Mouse (Mus musculus) neutrophil, adult 5-6 weeks (primary cell): ENCODE measurements around the gene Rmdn3. TPM values are rescaled to one million over a fixed set of nuclear protein-coding genes. Genes with fewer than 3 reads are reported as not detected.

Experiments used
- ATAC-seq: fragments of 151-379, 151-347 bp; 2 replicates; pipeline ENCODE4 v1.8.0; 2017; ENCODE audit warnings: mild to moderate bottlenecking, moderate TSS enrichment; ENCODE audit not compliant: insufficient number of reproducible peaks, poor library complexity, low FRiP score, severe bottlenecking; ENCODE audit errors: extremely low read depth
- total RNA-seq: library from RNA; stranded (forward); fragments of 200-1000 nt; gene quantifications from 2 replicates; pipeline ENCODE4 v1.2.3, GENCODE M21; 2017

Rmdn3 gene
- total RNA-seq, 1 experiment from 2014 or later, result 21.6 TPM

DNA sequence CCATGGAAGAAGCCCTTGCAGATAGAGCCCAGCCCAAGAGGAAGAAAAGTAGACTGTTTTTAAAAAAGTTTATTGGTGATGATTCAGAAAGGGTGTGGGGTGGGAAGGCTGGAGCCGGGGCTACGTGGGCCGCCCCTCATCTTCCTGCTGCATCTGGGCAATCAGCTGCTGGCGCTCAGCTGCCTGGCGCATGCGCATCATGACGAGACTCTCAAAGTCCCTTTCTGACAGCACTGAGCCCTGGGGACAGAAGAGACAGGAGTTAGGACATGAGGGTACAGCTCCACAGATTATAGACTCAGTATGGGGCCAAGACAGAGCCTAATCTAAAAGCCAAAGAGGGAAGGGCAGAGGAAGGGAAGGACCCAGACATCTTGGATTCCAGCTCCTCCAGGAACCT is 15.6 kb upstream of the Rmdn3 start:
- no peak for ATAC-seq

- no peak for ATAC-seq
These were observed 14.7 kb upstream of the Rmdn3 start for GRCm38 (mm10) chr2:119171574-119171973.

DNA sequence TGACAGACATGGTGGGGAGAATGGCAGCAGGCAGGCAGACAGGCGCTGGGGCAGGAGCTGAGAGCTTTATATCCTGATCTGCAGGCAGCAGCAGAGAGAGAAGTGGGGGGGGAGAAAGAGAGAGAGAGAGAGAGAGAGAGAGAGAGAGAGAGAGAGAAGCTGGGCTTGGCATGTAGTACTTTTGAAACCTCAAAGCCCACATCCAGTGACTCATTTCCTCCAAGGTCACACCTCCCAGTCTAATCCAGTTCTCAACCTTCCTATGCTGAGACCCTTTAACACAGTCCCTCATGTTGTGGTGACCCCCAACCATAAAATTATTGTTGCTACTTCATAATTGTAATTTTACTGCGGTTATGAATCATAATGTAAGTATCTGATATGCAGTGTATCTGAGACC is 13.4 kb upstream of the Rmdn3 start:
- no peak for ATAC-seq

DNA sequence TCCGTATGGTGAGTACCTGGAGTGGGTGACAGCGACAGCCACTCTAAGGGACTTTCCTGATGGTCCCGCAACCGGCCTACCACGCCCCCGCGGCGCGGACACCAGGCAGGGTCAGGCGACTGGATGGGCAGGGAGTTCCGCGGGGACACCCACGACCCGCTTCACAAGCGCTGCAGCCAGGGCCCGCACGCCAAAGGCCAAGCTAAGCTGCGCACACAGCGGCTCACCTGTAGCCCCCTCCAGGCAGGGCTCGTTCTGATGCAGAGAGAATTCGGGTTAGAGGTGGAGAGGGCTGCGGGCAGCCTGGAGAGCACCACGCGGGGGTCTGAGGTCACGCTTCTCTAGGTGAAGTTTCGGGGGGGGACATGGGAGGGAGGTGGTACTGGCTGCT is 11.0 kb upstream of the Rmdn3 start:
- no peak for ATAC-seq

- peak; percentile 31 for ATAC-seq
These were observed 10.3 kb upstream of the Rmdn3 start, which contains the start of gene Gchfr for GRCm38 (mm10) chr2:119166901-119167865. Gchfr (plus strand) TSS chr2:119167773.

GRCm38 (mm10) chr2:119165401-119165800 is 8.6 kb upstream of the Rmdn3 start:
- no peak for ATAC-seq

DNA sequence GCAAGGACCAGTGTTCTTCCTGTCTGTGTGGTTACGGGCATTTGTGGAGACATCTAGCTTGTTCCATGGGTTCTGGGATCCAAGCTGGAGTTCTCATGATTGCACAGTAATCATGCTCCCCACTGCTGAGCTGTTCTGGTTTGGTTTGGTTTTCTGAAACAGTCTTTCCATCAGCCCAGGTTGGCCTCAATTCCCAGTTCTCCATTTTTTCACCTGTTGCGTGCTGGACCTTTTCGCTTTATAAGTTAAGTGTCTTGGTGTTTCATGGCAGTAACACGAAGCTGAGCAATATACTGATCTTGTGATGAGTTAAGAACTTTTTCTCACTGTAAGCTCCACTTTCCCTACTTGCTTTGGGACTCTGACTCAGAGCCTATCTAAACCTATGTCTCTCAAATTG is 7.2 kb upstream of the Rmdn3 start:
- ATAC-seq, result no peak

- ATAC-seq, result no peak
These were observed 6.3 kb upstream of the Rmdn3 start for GRCm38 (mm10) chr2:119163135-119163534.

DNA sequence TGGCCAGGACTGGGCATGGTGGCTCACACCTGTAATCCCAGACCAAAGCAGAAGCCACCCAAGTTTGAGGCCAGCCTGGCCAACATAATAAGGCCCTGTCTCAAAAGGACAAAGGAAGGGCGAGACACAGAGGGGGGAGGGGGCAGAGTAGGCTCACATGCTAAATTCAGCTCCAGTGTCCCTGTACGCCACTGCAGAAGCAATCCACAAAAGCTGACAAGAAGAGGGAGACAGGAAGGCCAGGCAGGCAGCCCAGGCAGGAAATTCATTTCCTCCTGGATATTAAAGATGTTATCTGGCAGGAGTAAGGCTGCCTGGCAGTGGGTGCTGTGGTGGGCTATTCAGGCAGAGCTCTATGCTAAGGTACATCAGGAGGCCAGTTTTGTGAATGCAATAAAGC is 4.4 kb upstream of the Rmdn3 start:
- no peak for ATAC-seq

GRCm38 (mm10) chr2:119157836-119158235 is 1.0 kb upstream of the Rmdn3 start:
- ATAC-seq, result no peak

DNA sequence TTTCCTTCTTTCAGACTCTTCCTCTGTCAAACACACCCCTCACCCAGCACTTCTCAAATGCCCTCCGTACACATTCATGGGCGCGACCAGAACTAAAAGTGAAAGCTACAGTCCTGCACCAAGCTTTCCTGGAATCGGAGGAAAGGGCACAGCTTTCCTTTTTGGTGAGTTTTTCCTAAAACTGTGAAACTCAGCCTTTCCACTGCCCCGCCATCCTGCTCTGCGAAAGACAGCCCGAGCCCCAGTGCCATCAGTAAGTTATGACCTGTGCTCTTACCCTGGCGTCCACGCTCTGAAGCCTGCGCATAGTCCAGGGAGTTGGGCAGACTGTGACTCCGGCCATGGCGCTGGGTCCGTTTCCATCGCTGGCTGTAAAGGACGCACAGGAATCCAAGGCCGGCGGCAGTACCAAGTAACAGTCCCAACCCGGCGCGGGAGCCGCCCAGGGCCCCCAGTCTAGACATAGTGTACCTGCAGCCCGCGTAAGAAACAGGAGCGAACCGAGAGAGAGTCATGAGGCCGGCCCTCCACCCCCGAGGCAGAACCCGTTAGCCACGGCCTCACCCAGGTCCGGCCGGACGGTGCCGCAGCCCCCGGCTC is 653 bp downstream of the Rmdn3 start:
- no peak for ATAC-seq

GRCm38 (mm10) chr2:119155388-119155787 is 1.4 kb downstream of the Rmdn3 start:
- ATAC-seq, result no peak

DNA sequence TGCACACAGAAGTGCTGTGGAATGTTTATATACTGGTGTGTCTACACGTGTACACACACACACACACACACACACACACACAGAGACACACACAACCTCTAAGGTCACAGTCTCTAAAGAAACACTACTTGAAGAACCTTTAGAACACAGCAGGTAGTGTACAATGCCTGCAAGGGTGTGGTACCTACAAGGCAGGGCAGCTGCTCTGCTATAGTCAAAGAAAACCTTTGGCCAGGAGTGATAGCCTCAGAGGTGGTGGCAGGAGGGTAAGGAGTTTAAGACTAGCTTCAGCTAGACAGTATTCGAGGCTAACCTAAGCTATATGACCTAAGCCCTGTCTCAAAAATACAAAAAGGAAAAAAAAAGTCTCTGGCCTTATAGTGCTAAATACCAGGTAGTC is 2.2 kb downstream of the Rmdn3 start:
- no peak for ATAC-seq

DNA sequence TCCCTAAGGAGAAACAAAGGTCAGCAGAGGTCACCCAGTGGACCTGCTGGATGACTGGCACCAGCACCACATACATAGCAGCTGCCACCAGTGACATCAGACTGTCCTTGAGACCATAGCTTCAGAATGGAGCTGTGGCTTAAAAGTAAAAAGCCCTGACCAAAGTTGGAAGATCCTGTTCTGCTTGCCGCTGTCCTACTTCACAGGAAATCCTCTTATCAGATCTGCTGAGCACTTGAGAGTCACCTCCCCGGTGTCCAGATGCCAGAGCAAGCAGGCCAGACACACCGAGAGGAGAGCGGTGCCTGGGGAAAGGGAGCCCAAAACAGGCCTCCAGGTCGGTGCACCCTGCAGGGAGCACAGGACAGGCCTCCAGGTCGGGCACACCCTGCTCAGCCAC is 4.6 kb downstream of the Rmdn3 start:
- ATAC-seq, result no peak

DNA sequence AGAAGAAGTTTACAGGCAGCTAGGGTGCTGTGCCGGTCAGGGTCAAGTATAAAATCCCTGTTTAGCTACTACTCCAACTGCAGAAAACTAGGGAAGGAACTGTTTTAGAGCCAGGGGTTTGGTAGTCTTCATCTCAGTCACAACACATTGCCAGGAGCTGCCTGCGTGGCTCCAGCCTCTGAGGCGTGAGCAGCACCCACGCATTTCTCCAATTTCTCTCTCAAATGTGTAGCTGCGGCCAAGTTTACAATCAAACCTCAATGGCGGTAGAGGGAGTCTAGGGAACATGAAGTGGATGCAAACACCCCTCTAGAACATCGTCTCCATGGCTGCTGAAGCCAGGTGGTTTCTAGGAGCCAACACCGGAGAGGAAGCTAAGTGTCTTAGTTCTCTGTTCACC is 9.1 kb downstream of the Rmdn3 start:
- ATAC-seq, result no peak

DNA sequence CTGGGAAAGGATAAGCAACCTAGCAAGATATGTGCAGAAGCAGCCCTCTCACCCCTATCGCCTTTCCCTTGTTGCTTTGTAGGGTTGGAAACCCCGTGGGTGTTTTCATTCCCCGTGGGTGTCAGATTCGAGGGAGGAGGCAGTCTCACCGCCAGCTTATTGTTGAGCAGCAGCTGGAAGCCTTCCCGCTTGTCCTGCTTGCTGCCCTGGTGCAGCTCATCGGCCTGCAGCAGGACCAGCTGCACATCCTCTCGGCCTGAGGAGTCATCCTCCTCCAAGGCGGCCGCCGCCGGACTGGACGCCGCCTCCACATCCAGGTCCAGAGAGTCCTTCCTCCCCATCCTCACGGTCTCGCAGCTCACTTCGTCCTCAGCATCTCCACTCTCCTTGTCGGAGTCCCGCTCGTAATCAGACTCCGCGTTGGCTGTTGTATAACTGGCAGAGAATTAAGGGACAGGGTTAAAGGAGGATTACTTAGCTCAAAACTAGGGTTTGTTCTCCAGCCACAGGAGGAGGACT is 9.6 kb downstream of the Rmdn3 start:
- no peak for ATAC-seq

GRCm38 (mm10) chr2:119146435-119146834 is 10.4 kb downstream of the Rmdn3 start:
- ATAC-seq, result no peak

- ATAC-seq, result no peak
These were observed 11.6 kb downstream of the Rmdn3 start for GRCm38 (mm10) chr2:119145199-119145598.

GRCm38 (mm10) chr2:119136346-119136898 is 20.4 kb downstream of the Rmdn3 start:
- ATAC-seq, result no peak
